Mouse (Mus musculus) thymus, postnatal 14 days (tissue): ENCODE results near the gene Hoxb8.
A peak's percentile ranks its signal among the peaks of the same experiment; 100 is the strongest.

Source experiments
- DNase-seq: peaks from one replicate; pipeline ENCODE4 v3.0.0; 2021

The Hoxb8 gene

GRCm38 (mm10) chr11:96317608-96318367 lies 36.1 kb downstream of the Hoxb8 start, which contains the start of gene Hoxb4:
Gene Hoxb4 (plus strand): TSS chr11:96318267.
- DNase-seq = no peak

GRCm38 (mm10) chr11:96318368-96319070 lies 36.8 kb downstream of the Hoxb8 start:
- DNase-seq = peak; percentile 44

GRCm38 (mm10) chr11:96319071-96319902 lies 37.6 kb downstream of the Hoxb8 start:
- no peak for DNase-seq

GRCm38 (mm10) chr11:96319910-96320309 lies 38.2 kb downstream of the Hoxb8 start:
- DNase-seq = no peak

- no peak for DNase-seq
Measured at GRCm38 (mm10) chr11:96320688-96321087, 39.0 kb downstream of the Hoxb8 start.

GRCm38 (mm10) chr11:96321846-96322245 lies 40.1 kb downstream of the Hoxb8 start:
- DNase-seq = no peak

GRCm38 (mm10) chr11:96322738-96323137 lies 41.0 kb downstream of the Hoxb8 start:
- no peak for DNase-seq

- DNase-seq = no peak
Measured at GRCm38 (mm10) chr11:96323154-96323553, 41.4 kb downstream of the Hoxb8 start, which contains the start of gene Hoxb3. Gene Hoxb3 (plus strand): TSS chr11:96323326.

- no peak for DNase-seq
Measured at GRCm38 (mm10) chr11:96324125-96324524, 42.4 kb downstream of the Hoxb8 start.

GRCm38 (mm10) chr11:96324965-96325364 lies 43.3 kb downstream of the Hoxb8 start:
- DNase-seq = no peak

- DNase-seq = no peak
Measured at GRCm38 (mm10) chr11:96325747-96326212, 44.1 kb downstream of the Hoxb8 start.

GRCm38 (mm10) chr11:96326705-96327104 lies 45.0 kb downstream of the Hoxb8 start:
- no peak for DNase-seq

GRCm38 (mm10) chr11:96327122-96327521 lies 45.4 kb downstream of the Hoxb8 start:
- DNase-seq = no peak

GRCm38 (mm10) chr11:96327750-96328149 lies 46.0 kb downstream of the Hoxb8 start:
- DNase-seq = no peak

GRCm38 (mm10) chr11:96328605-96329004 lies 46.9 kb downstream of the Hoxb8 start:
- DNase-seq = no peak

- no peak for DNase-seq
Measured at GRCm38 (mm10) chr11:96332105-96332504, 50.4 kb downstream of the Hoxb8 start.

- no peak for DNase-seq
Measured at GRCm38 (mm10) chr11:96332618-96333032, 50.9 kb downstream of the Hoxb8 start.

- DNase-seq = no peak
Measured at GRCm38 (mm10) chr11:96333241-96334001, 51.7 kb downstream of the Hoxb8 start.

GRCm38 (mm10) chr11:96334002-96334364 lies 52.3 kb downstream of the Hoxb8 start:
- no peak for DNase-seq
